Mouse (Mus musculus) urinary bladder, postnatal 25 days (tissue): ENCODE data around the gene Znrf3.
A peak's percentile ranks its signal among the peaks of the same experiment; 100 is the strongest.

Experiments
- DNase-seq: peaks from one replicate; pipeline ENCODE4 v3.0.0; 2022; ENCODE audit warnings: low spot score

The Znrf3 gene

GRCm38 (mm10) chr11:5318035-5318775 lies 126.4 kb downstream of the Znrf3 start:
- no peak for DNase-seq

- DNase-seq: no peak
Observed at GRCm38 (mm10) chr11:5314796-5315195, 129.9 kb downstream of the Znrf3 start.

- no peak for DNase-seq
Observed at GRCm38 (mm10) chr11:5314330-5314741, 130.3 kb downstream of the Znrf3 start.

- DNase-seq: no peak
Observed at GRCm38 (mm10) chr11:5307024-5307905, 137.4 kb downstream of the Znrf3 start.

GRCm38 (mm10) chr11:5306017-5306416 lies 138.6 kb downstream of the Znrf3 start:
- DNase-seq: no peak

- no peak for DNase-seq
Observed at GRCm38 (mm10) chr11:5304526-5304925, 140.1 kb downstream of the Znrf3 start.

- DNase-seq: no peak
Observed at GRCm38 (mm10) chr11:5298007-5298372, 146.7 kb downstream of the Znrf3 start.

- DNase-seq: no peak
Observed at GRCm38 (mm10) chr11:5297148-5298006, 147.3 kb downstream of the Znrf3 start.

GRCm38 (mm10) chr11:5296576-5297115 lies 148.0 kb downstream of the Znrf3 start:
- DNase-seq: no peak

GRCm38 (mm10) chr11:5294805-5295204 lies 149.8 kb downstream of the Znrf3 start:
- DNase-seq: no peak

- peak; percentile 70 for DNase-seq
Observed at GRCm38 (mm10) chr11:5290691-5291090, 154.0 kb downstream of the Znrf3 start.

- DNase-seq: no peak
Observed at GRCm38 (mm10) chr11:5289826-5290580, 154.6 kb downstream of the Znrf3 start.

- no peak for DNase-seq
Observed at GRCm38 (mm10) chr11:5283987-5284386, 160.7 kb downstream of the Znrf3 start.

GRCm38 (mm10) chr11:5280932-5281331 lies 163.7 kb downstream of the Znrf3 start:
- DNase-seq: no peak

- no peak for DNase-seq
Observed at GRCm38 (mm10) chr11:5278463-5278862, 166.2 kb downstream of the Znrf3 start.

GRCm38 (mm10) chr11:5277307-5277971 lies 167.2 kb downstream of the Znrf3 start:
- DNase-seq: no peak

- no peak for DNase-seq
Observed at GRCm38 (mm10) chr11:5275216-5275615, 169.4 kb downstream of the Znrf3 start.

- no peak for DNase-seq
Observed at GRCm38 (mm10) chr11:5272536-5273234, 172.0 kb downstream of the Znrf3 start.

- DNase-seq: no peak
Observed at GRCm38 (mm10) chr11:5272066-5272360, 172.6 kb downstream of the Znrf3 start.
